Mouse (Mus musculus) spleen, adult 12 weeks (tissue): ENCODE data around the gene Tacc2.

Experiments used
- DNase-seq: peaks from one replicate; pipeline ENCODE4 v3.0.0; 2022; ENCODE audit warnings: low spot score

Gene Tacc2

DNA sequence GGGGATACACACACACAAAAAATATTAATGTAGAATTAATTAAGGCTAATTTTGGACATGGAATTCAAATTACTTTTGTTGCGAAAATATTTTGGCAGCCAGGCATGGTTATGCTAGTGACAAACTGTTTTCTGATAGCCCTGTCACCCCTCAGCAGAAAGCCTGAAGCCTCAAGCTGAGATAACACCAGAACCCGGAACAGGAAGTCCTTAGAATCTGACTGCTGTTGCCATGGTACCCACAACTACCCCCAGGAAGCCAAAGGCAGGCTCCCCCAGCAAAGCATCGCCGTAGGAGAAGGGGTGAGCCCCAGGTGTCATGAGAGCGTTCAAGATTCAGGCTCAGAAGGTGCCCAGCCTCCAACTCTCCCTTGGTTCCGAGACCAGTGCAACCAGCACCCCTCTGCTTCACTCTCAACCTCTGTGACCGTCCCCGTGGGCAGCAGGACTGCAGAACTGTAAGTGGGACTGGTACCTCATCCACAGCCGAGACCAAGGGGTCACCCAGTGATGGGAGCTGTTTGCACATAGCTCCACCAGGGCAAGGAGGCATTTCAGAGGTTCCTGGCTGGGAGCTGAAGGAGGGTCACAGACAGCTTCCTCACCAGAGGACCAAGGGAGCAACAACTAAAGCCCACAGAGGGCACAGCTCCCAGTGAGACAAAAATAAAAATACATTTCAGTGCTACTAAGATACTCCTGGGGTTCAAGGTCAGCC lies 196.8 kb downstream of the Tacc2 start, which contains the start of gene Btbd16:
Btbd16 (plus strand) TSS at position 156 of the 717 bp plus-strand sequence.
- DNase-seq: no peak

DNA sequence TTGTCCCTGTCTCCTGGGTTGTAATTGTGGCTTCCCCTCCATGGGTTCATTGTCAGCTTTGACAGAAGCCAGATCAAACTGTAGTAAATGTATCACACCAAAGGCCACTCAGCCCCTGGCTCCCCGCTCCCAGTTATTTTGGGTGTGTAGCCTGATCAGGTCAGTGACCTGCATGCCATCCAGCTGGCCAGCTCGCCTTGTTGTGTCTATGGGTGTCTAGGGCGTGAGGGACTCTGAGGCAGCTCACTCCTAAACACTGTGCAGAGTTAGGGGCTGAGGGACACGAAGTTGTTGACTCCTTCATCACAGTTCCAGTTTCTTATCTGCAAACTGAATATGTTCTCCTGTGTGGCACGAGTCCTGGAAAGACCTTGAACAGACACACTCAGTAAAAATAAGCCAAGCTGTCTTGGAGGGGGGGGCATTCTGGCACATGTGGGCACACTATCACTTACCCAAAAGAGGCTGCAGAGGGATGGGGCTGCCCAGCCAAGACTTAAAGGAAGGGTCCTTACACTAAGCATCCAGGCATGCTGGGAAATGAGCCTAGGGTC lies 203.7 kb downstream of the Tacc2 start:
- DNase-seq: no peak

DNA sequence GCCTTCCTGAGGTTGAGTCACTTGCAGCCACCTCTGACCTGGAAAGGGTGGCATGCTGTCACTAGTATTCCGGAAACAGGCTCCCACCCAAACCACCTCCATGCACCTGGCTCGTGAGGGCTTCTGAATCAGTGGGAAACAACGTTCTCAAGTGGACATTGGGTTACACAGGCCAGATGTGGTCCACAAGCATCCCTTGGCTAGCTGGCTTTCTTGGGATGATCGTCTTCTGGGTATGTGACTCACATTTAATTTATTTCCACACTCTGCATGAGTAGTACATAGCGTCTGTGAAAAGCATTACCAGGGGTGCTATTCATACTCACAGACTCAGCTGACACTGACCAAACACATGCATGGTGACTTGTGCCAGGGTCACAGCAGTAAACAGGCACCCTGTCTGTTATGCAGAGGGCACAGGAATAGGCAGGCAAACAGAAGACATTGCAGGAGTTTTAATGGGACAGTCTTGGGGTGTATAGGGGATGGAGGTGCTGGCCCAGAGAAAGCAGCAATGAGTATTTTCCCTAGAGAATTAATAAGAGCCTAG lies 205.3 kb downstream of the Tacc2 start:
- DNase-seq: no peak

DNA sequence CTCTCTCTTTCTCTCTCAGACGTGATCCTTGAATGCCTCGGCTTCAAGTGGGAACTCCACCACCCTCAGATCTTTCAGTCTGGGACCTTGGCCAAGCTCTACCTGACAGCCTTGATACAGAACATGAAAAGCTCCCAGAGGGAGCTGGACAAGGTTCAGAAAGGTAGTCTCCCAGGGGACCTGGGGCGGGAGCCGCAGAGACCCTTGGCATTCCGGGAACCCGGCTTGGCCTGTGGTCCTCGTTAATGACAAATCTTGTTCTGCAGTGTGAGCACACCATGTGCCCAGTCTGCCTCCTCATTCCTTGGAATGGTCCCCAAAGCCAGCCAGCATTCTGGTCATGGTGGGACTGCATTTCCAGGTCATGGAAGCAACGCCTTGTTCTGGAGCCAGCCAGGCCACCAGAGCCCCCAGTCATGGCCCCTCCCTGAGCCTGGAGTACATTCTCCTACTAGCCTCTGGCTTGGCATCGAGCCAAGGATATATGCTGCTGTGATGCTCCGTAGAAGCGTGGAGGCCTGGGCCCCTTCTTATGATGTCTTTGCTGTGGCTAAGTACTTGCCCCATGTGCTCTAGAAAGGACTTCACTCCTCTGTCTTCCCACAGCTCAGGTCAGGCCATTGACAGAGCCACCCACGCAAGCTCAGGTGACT lies 208.8 kb downstream of the Tacc2 start:
- DNase-seq: no peak

DNA sequence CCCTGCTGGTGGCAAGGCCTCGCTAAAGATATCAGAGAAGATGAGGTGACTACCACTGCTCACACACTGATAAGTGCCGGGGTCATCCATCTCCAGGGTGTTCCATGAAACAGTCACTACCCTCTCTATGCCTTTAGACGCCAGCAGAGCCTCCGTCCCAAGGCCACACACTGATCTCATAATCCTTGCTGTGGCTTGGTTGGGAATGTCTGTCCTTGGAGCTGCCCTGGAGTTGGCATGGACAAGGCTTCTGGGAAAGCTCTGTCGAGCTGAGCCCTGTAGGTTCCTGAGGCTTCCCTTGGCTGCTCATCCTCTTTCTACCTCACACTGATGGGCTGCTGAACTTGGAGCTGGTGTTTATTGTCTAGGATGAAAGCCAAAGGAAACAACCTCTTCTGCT lies 209.5 kb downstream of the Tacc2 start:
- DNase-seq: no peak

DNA sequence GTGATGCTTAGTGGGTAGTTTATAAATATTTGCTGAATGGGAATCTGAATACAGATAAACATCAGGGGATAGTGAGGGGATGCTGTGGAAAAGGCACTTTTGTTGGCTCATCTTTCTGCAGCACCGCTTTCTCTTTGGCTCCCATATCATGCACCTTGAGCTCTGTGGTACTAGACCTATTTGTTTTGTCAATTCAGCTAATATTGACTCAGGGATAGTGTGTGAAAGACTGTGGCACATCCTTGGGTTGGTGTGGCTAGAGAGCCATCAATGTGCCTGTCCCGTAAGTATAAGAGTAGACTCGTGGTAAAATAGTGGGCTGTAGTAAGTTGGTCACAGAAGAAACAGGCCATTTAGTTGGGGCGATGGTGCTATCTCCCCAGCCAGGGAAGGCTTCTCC lies 210.3 kb downstream of the Tacc2 start:
- no peak for DNase-seq

DNA sequence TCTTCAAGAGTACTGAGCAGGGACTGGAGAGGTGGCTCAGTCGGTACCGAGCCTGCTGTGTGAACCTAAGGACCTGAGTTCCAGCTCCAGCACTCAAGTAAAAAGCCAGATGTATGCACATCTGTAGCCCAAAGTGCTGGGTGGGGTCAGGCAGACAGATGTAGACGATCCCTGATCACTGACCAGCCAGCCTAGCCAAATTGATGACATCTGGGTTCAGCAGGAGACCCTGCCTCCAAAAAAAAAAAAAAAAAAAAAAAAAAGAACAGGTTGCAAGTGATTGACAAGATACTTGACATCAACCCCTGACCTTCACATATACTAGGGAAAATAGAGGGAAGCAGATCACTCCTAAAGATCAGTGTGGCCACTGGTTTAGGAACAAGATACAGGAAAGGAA lies 211.7 kb downstream of the Tacc2 start:
- no peak for DNase-seq

DNA sequence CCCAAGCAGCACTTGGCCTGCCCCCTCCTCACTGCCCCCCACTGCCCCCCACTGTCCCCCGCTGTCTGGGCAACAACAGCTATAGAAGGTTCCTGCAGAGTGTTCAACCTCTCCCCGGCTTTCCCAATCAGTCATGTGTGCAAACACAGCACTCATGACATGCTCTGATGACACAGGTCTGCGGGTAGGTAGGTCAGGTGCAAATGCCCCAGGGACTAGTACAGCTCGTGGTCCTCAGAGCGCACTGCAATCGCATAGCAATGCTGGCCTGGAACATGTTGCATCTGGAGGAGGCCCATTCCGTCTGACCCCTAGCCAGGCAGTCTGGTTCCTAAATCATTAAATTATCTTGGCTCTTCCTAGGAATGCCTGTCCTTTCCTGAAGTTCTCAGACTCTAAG lies 212.2 kb downstream of the Tacc2 start:
- no peak for DNase-seq

DNA sequence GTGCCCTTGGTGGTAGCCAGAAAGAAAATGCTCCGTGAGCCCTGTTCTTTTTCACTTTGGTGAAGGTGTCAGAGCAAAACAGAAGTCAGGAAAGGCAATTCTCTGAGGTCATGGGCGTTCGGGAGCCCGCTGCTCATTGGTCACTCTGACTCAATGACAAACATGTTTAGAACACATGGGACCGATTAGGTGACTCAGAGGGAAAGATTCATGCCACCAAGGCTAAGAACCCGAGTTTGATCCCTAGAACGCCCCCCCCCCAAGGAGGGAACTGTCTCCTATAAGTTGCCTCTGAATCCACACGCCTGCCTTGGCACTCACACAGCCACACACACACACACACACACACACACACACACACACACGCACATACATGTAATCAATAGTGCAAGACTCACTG lies 216.4 kb downstream of the Tacc2 start:
- no peak for DNase-seq

DNA sequence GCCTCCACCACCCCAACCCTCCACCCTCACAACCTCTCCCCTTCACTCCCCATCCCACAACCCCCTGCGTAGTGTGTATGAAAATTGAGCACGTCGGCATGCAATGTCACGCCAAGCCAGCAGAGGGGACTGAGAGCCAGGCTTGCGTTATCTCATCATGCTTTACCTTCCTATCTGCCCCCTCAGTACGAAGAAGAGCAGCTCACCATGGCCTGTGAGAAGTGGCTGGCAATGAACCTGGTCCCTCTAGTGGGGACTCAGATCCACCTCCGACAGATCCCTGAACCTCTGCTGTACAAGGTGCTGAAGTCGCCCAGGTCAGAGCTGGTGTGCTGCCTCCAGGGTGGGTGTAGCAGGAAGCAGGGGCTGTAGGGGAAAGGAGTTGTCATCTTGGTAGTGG lies 219.5 kb downstream of the Tacc2 start:
- DNase-seq: no peak

DNA sequence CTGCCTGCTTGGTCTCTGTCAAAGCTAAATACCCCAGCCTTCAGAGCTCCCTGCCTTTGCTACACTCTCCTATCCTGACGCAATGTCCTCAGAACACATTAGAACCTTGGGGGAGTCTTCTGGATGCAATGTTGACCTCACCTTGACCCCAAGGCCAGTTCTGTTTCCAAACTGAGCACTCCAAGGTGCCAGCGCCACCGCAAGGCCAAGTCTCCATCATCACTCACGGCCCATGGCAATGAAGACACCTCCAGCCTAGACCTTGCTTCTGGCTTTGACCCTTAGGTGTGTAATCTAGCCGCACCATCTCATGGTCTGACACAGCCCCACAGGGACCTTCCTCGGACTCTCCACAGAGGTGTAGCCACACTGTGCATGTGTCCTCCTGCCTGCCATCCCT lies 220.3 kb downstream of the Tacc2 start:
- DNase-seq: no peak

DNA sequence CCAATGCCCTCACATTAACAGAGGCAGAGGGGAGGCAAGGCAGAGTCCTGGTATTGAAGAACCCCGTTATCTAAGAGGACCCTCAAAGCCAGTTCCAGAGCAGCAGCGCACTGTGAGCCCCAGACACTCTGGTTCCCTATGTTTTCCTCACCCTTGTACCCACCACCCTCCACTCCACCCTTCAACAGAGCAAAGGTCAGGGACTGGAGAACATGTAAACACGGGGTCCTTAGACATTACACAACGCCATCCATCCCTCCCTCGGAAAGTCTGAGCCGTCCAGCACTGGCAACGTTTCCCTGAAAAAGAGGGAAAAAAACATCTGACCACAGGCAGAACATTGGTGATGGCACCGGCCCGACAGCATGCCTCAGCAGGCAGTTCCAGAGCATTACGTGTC lies 222.2 kb downstream of the Tacc2 start:
- DNase-seq: no peak

DNA sequence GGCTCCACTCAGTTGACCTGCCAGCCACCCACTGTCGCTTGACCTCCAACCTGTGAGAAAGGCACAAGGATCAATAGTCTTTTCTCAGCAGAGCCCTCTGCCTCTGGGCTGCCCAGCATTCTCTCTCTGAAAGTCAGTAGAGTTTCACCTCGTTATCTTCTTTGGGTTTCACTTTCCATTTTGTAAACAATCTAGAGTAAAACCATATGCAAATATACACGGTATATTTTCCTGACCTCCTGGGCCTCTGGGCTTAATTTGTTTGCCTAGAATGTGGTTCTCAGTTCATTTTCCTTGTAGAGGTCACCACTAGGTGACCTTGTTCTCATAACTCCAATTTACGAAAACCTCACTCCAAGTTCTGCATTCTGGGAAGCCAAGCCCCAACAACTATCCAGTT lies 223.4 kb downstream of the Tacc2 start:
- DNase-seq: no peak

DNA sequence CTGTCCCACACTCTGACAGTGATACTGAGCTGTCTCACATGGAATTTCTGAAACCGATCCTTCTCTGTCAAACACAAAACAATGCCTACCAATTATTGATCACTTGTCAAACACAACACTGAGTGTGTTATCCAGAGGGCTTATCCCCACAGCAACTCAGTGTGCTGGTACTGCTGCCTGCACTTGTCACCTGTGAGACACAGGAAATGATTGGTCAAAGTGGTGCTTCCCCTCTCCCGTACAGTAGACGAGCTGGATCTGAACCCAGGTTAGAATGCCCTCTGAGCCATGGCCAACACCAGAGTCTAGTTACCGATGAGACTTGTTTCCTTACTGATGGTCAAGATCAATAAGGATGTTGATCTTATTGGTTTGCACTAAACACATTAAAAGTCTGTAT lies 224.6 kb downstream of the Tacc2 start:
- no peak for DNase-seq

DNA sequence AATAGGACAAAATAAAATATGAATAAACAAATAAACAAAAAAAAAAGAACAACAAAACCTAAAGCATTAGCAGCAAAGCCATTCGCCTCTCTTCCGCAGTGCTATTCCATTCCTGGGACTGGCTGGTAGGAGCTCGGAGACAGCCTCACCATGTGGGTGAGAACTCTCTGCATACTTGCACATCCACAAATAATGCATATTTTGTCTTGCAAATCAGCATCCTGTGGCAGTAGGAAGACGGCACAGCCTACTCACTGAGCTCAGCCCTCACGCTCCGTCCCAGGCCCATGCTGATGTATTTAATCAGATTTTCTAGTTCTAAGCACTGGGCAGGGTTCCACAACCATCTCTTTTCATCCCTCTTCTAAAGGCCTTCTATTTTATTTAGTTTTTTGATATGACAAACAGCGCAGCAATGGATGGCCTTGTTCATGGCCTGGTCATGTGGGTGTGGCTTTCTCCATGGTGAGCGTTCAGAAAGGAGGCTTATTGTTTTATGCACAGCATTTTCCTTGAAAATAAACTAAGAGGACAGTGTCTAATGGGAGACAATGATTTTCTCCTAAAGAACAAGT lies 226.1 kb downstream of the Tacc2 start:
- DNase-seq: no peak

DNA sequence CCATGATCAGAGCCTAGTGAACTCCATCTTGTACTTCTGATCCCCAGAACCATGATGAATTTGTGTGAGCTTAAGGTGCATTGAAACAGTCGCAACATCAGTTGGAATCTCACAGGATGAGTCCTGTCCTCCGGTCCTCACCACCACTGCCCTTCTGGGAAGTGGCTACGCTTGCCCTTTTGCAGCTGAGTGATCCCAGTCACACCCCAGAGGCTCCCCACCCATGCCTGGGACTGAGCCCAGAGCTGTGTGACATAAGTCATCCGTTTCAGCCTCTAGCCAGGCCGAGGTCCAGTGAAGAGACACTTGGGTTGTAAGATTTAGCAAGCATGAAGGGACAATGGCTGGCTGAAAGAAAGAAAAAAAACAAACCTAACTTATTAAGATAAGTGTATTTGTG lies 227.8 kb downstream of the Tacc2 start:
- DNase-seq: no peak

DNA sequence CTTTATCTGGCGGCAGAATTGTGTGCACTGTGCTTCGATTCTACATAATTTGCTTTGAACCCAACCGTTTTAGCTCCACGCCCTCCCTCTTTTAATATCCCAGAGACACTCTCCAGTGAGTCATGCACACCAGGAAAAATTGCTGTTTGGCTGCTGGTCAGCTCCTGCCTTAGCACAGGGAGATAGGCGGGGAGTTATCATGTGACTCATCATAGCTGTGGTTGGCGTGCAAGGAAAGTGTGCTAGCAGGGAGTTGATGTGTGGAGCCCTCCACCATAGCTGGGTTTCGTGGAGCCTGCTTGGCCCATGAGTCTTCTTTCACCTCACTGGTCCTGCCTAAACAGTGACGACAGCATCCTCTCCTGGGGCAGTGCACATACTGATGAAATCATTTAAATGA lies 230.5 kb downstream of the Tacc2 start:
- DNase-seq: no peak

DNA sequence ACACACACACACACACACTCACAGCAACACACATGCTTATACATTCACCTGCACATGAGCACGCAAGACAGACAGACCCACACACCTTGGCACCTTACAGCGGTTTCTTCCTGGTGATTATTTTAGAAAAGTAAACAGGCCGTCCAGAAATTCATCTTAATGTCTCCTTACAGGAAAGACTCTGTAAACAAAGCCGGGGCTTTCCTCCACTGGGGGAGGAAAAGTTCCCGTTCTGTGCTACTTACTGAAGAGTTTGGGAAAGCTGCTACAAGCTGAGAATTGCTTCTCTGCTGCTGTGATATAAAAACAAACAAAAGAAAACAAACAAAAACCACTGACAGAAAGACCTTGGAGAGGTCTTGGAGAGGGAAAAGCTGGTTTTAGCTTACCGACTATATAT lies 231.5 kb downstream of the Tacc2 start:
- DNase-seq: no peak

DNA sequence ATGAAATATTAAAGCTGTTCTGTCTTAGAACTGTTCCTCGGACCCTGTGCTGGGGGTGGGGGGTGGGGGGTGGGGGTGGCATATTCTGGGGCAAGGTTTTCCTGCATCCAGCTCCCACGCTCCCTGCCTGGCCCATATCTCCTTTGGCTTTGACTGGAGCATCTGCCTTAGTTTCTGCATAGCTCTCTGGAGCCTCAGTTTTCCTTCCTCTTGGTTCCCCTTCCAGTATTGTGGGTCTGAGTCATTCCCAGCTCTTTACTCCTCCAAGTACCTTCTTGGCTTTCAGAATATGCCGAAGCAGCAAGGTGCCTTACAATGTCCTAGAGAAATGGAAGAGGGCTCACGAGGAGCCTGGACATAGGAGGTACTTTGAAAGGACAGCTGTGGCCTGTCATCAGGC lies 233.0 kb downstream of the Tacc2 start:
- no peak for DNase-seq

DNA sequence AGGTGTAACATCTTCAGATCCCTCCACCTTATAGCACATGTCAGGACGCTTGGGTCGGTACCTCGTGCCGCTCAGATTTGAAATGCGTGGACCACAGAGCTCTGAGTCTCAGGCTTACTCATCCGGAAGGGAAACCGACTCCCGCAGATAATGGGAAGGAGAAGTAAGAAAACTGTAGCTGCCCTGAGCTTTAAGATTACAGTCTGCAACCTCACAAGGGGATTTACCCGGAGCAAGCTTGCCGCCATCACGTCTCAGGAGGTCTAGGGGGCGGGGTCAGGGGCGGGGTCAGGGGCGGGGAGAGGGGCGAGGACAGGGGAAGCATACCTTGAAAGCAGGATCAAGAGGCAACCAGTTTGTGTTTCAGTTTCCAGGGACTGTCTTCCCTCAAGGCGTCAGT lies 235.2 kb downstream of the Tacc2 start:
- no peak for DNase-seq
